Comparison of ENCODE assay signal across 15 mouse cellular contexts in genomic region chr11:88400926-88401325, GRCm38 (mm10).
A peak's percentile ranks its signal among the peaks of the same experiment; 100 is the strongest.
DNase-seq lines count a peak whose midpoint lies in the region; ATAC-seq lines count a peak whose summit lies in the region.
"Had no signal": no experiment of that assay in that cellular context is flagged by ENCODE, and none has a peak within 500 bp of the region (broad histone marks: within the 10 kb centered on the region; RNA-seq: fewer than 3 reads in every experiment).

No protein-coding gene starts in this region.

- ATAC-seq in forebrain, embryonic 14.5 days, result no peak
- ATAC-seq in heart, embryonic 16.5 days (replicated peaks; ENCODE audit: extremely low read depth, insufficient read depth, low FRiP score), result no peak
- ATAC-seq in hindbrain, embryonic 15.5 days (ENCODE audit: low FRiP score, low read depth), result no peak
- ATAC-seq in neural tube, embryonic 13.5 days (ENCODE audit: low read depth), result no peak
- no peak for ATAC-seq in liver, embryonic 12.5 days

- no peak overlapping the region for H3K4me2 ChIP-seq in forebrain, embryonic 14.5 days (ENCODE audit: low read length)
- no peak overlapping the region for H3K4me2 ChIP-seq in heart, embryonic 16.5 days (ENCODE audit: low read depth, low read length)
- H3K4me2 ChIP-seq in hindbrain, embryonic 15.5 days, result no peak overlapping the region
- no peak overlapping the region for H3K4me2 ChIP-seq in neural tube, embryonic 13.5 days
- H3K4me2 ChIP-seq in liver, embryonic 12.5 days, result no peak overlapping the region
- H3K4me2 ChIP-seq: lung, embryonic 15.5 days had no signal

- no peak overlapping the region for H3K4me3 ChIP-seq in forebrain, embryonic 14.5 days (ENCODE audit: low read depth, low read length)
- no peak overlapping the region for H3K4me3 ChIP-seq in forebrain, embryonic 10.5 days
- H3K4me3 ChIP-seq in heart, embryonic 16.5 days (ENCODE audit: low read length), result no peak overlapping the region
- no peak overlapping the region for H3K4me3 ChIP-seq in hindbrain, embryonic 15.5 days
- no peak overlapping the region for H3K4me3 ChIP-seq in neural tube, embryonic 13.5 days
- H3K4me3 ChIP-seq in liver, embryonic 12.5 days, result no peak overlapping the region
- H3K4me3 ChIP-seq: lung, embryonic 15.5 days; myocyte had no signal

- no peaks in the 10 kb centered on the region for H3K36me3 ChIP-seq in forebrain, embryonic 14.5 days (ENCODE audit: control insufficient read depth, insufficient read depth, low read length)
- H3K36me3 ChIP-seq in forebrain, embryonic 10.5 days (replicated peaks), result peaks cover 37% of the 10 kb centered on the region
- no peaks in the 10 kb centered on the region for H3K36me3 ChIP-seq in heart, embryonic 16.5 days (ENCODE audit: control insufficient read depth, insufficient read depth)
- no peaks in the 10 kb centered on the region for H3K36me3 ChIP-seq in hindbrain, embryonic 15.5 days
- no peaks in the 10 kb centered on the region for H3K36me3 ChIP-seq in neural tube, embryonic 13.5 days
- 0 out of 2 replicates have a peak, but pooled peaks cover 2% of the 10 kb centered on the region for H3K36me3 ChIP-seq in liver, embryonic 12.5 days
- H3K36me3 ChIP-seq: lung, embryonic 15.5 days had no signal

- WGBS in forebrain, embryonic 14.5 days, result 86% methylated on average over 10 of the region's 10 CpGs
- WGBS in forebrain, embryonic 10.5 days, result 93% methylated on average over 10 of the region's 10 CpGs
- WGBS in heart, embryonic 16.5 days, result 65% methylated on average over 10 of the region's 10 CpGs
- 58% methylated on average over 10 of the region's 10 CpGs for WGBS in hindbrain, embryonic 15.5 days
- 68% methylated on average over 10 of the region's 10 CpGs for WGBS in neural tube, embryonic 13.5 days
- 72% methylated on average over 10 of the region's 10 CpGs for WGBS in liver, embryonic 12.5 days (ENCODE audit: insufficient replicate concordance)

- H3K9me3 ChIP-seq in forebrain, embryonic 14.5 days (replicated peaks; ENCODE audit: control insufficient read depth, low read length), result no peaks in the 10 kb centered on the region
- H3K9me3 ChIP-seq in forebrain, embryonic 10.5 days, result no peaks in the 10 kb centered on the region
- H3K9me3 ChIP-seq in heart, embryonic 16.5 days (replicated peaks; ENCODE audit: control insufficient read depth, low read length), result no peaks in the 10 kb centered on the region
- no peaks in the 10 kb centered on the region for H3K9me3 ChIP-seq in hindbrain, embryonic 15.5 days
- no peaks in the 10 kb centered on the region for H3K9me3 ChIP-seq in neural tube, embryonic 13.5 days
- H3K9me3 ChIP-seq in liver, embryonic 12.5 days (replicated peaks), result no peaks in the 10 kb centered on the region
- H3K9me3 ChIP-seq: lung, embryonic 15.5 days had no signal

- DNase-seq in forebrain, embryonic 14.5 days (ENCODE audit: low spot score), result no peak
- DNase-seq in forebrain, embryonic 10.5 days (ENCODE audit: extremely low spot score, low spot score), result no peak
- DNase-seq in heart, adult 18-20 months, result no peak
- no peak for DNase-seq in right cerebral cortex, postnatal 36 days (ENCODE audit: low spot score in 2 of 2)
- DNase-seq: B cell, adult 2 months; heart, postnatal 10 days; kidney, postnatal 14 days; right cerebral cortex, postnatal 25 days; thymus, adult 2 months had no signal

- H3K9ac ChIP-seq in forebrain, embryonic 14.5 days (ENCODE audit: low read length), result no peak overlapping the region
- H3K9ac ChIP-seq in heart, embryonic 16.5 days (ENCODE audit: low read length), result 0 out of 2 replicates have a peak overlapping the region, but pooled peaks have one; percentile 1
- H3K9ac ChIP-seq in hindbrain, embryonic 15.5 days, result no peak overlapping the region
- no peak overlapping the region for H3K9ac ChIP-seq in neural tube, embryonic 13.5 days
- H3K9ac ChIP-seq in liver, embryonic 12.5 days, result no peak overlapping the region
- H3K9ac ChIP-seq: lung, embryonic 15.5 days had no signal

- no peaks in the 10 kb centered on the region for H3K27me3 ChIP-seq in forebrain, embryonic 14.5 days (replicated peaks; ENCODE audit: control insufficient read depth, insufficient read depth, low read length)
- H3K27me3 ChIP-seq in forebrain, embryonic 10.5 days (ENCODE audit: poor library complexity, severe bottlenecking), result peaks cover 38% of the 10 kb centered on the region
- H3K27me3 ChIP-seq in heart, embryonic 16.5 days (ENCODE audit: control insufficient read depth, insufficient read depth, low read length), result no peaks in the 10 kb centered on the region
- no peaks in the 10 kb centered on the region for H3K27me3 ChIP-seq in hindbrain, embryonic 15.5 days
- H3K27me3 ChIP-seq in neural tube, embryonic 13.5 days, result no peaks in the 10 kb centered on the region
- no peaks in the 10 kb centered on the region for H3K27me3 ChIP-seq in liver, embryonic 12.5 days (replicated peaks)
- H3K27me3 ChIP-seq: lung, embryonic 15.5 days had no signal

- H3K27ac ChIP-seq in forebrain, embryonic 14.5 days (ENCODE audit: low read depth, low read length), result 0 out of 2 replicates have a peak overlapping the region, but pooled peaks have one; percentile 24
- H3K27ac ChIP-seq in forebrain, embryonic 10.5 days, result no peak overlapping the region
- H3K27ac ChIP-seq in heart, embryonic 16.5 days (ENCODE audit: low read length), result no peak overlapping the region
- H3K27ac ChIP-seq in hindbrain, embryonic 15.5 days (replicated peaks), result peak overlapping the region; percentile 87
- H3K27ac ChIP-seq in neural tube, embryonic 13.5 days (replicated peaks), result peak overlapping the region; percentile 90
- no peak overlapping the region for H3K27ac ChIP-seq in liver, embryonic 12.5 days
- H3K27ac ChIP-seq: lung, embryonic 15.5 days had no signal

- peaks cover 42% of the 10 kb centered on the region for H3K4me1 ChIP-seq in forebrain, embryonic 14.5 days (ENCODE audit: control insufficient read depth, insufficient read depth, low read length)
- H3K4me1 ChIP-seq in forebrain, embryonic 10.5 days, result peaks cover 72% of the 10 kb centered on the region
- H3K4me1 ChIP-seq in heart, embryonic 16.5 days (ENCODE audit: control insufficient read depth, insufficient read depth, low read length), result peaks cover 57% of the 10 kb centered on the region
- H3K4me1 ChIP-seq in hindbrain, embryonic 15.5 days (replicated peaks), result peaks cover 69% of the 10 kb centered on the region
- H3K4me1 ChIP-seq in neural tube, embryonic 13.5 days (replicated peaks), result peaks cover 68% of the 10 kb centered on the region
- H3K4me1 ChIP-seq in liver, embryonic 12.5 days, result peaks cover 20% of the 10 kb centered on the region

Comparison
In these comparisons a context has a peak if more than half of its experiments do, and no peak if none do; other contexts are left out.
1. H3K27ac ChIP-seq: peak in forebrain, embryonic 14.5 days (single experiment), hindbrain, embryonic 15.5 days (single experiment) and neural tube, embryonic 13.5 days (single experiment); none in forebrain, embryonic 10.5 days (single experiment), heart, embryonic 16.5 days (single experiment) and liver, embryonic 12.5 days (single experiment).